Mouse (Mus musculus): ENCODE results near the gene Tubal3. TPM values are rescaled to one million over a fixed set of nuclear protein-coding genes. Genes with fewer than 3 reads are reported as not detected.
A peak's percentile ranks its signal among the peaks of the same experiment; 100 is the strongest.

Tubal3 gene
- polyA plus RNA-seq, 2 experiments, result 0.03 TPM; not detected in 1

GRCm38 (mm10) chr13:3877679-3878220 is 40.3 kb upstream of the Tubal3 start:
- Histone ChIP-seq H3K36me3 (ENCODE audit: control insufficient read depth, insufficient read depth, low read length) (peaks cover 17% of the 10 kb centered on the region), H3K27ac (replicated peaks; ENCODE audit: low read depth, low read length) (0 out of 2 replicates have a peak overlapping the region, but pooled peaks have one; percentile 15), H3K9me3 (ENCODE audit: control insufficient read depth, low read length) (no peaks in the 10 kb centered on the region), H3K4me2 (replicated peaks; ENCODE audit: low read depth, low read length, severe bottlenecking) (no peak overlapping the region), H3K27me3 (ENCODE audit: control insufficient read depth, insufficient read depth, low read length) (no peaks in the 10 kb centered on the region), H3K9ac (ENCODE audit: low read depth, low read length, severe bottlenecking) (no peak overlapping the region), H3K4me1 (ENCODE audit: control insufficient read depth, insufficient read depth, low read length) (peaks cover 2% of the 10 kb centered on the region; the same call in 1 of the 2 replicates), H3K4me3 (replicated peaks; ENCODE audit: low read length) (no peak overlapping the region)
- DNase-seq (ENCODE audit: low spot score) (no peak), ATAC-seq (ENCODE audit: low FRiP score, low read depth) (no peak)
- WGBS, result 49% methylated on average over 4 of the region's 4 CpGs
- no peak for TF ChIP-seq POLR2A (IDR thresholded peaks at IDR 0.05; ENCODE audit: borderline replicate concordance, extremely low read depth, insufficient read depth, insufficient read length)

DNA sequence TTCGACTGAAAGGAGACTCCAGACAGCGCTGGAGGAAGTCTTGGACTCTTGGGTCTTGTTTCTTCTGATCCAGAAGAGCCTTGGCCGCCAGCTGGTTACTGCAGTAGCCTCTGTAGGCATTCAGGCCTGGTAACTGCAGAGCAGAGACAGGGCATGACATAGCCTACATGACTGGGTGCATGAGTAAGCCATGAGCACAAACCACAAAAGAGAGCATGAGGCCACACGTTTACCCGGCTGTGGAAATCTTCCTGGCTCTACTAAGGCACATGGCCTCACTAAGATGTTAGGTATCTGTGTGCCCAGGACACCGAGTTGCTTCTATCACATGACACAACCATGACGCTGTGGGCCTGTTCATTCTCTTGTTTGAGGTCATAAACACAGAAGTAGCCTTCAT is 31.4 kb upstream of the Tubal3 start:
- H3K4me3 ChIP-seq (replicated peaks; ENCODE audit: low read length), result no peak overlapping the region
- H3K27ac ChIP-seq (replicated peaks; ENCODE audit: low read depth, low read length), result no peak overlapping the region
- peaks cover 70% of the 10 kb centered on the region for H3K36me3 ChIP-seq (ENCODE audit: control insufficient read depth, insufficient read depth, low read length)
- ATAC-seq (ENCODE audit: low FRiP score, low read depth) (no peak), DNase-seq (ENCODE audit: low spot score) (no peak)
- no peak overlapping the region for H3K9ac ChIP-seq (ENCODE audit: low read depth, low read length, severe bottlenecking)
- H3K4me2 ChIP-seq (replicated peaks; ENCODE audit: low read depth, low read length, severe bottlenecking), result no peak overlapping the region
- 96% methylated on average over 7 of the region's 7 CpGs for WGBS
- H3K27me3 ChIP-seq (ENCODE audit: control insufficient read depth, insufficient read depth, low read length), result no peaks in the 10 kb centered on the region
- H3K9me3 ChIP-seq (ENCODE audit: control insufficient read depth, low read length), result no peaks in the 10 kb centered on the region
- no peak for TF ChIP-seq POLR2A (IDR thresholded peaks at IDR 0.05; ENCODE audit: borderline replicate concordance, extremely low read depth, insufficient read depth, insufficient read length)
- H3K4me1 ChIP-seq (ENCODE audit: control insufficient read depth, insufficient read depth, low read length), result peaks cover 7% of the 10 kb centered on the region; the same call in 1 of the 2 replicates

GRCm38 (mm10) chr13:3889111-3889510 is 29.0 kb upstream of the Tubal3 start:
- Histone ChIP-seq H3K27ac (replicated peaks; ENCODE audit: low read depth, low read length) (no peak overlapping the region), H3K4me2 (replicated peaks; ENCODE audit: low read depth, low read length, severe bottlenecking) (0 out of 2 replicates have a peak overlapping the region, but pooled peaks have one; percentile 42), H3K4me3 (replicated peaks; ENCODE audit: low read length) (no peak overlapping the region), H3K36me3 (ENCODE audit: control insufficient read depth, insufficient read depth, low read length) (peaks cover 49% of the 10 kb centered on the region), H3K9ac (ENCODE audit: low read depth, low read length, severe bottlenecking) (no peak overlapping the region), H3K27me3 (ENCODE audit: control insufficient read depth, insufficient read depth, low read length) (no peaks in the 10 kb centered on the region), H3K4me1 (ENCODE audit: control insufficient read depth, insufficient read depth, low read length) (peaks cover 10% of the 10 kb centered on the region), H3K9me3 (ENCODE audit: control insufficient read depth, low read length) (no peaks in the 10 kb centered on the region)
- WGBS, result 90% methylated on average over 3 of the region's 3 CpGs
- no peak for TF ChIP-seq POLR2A (IDR thresholded peaks at IDR 0.05; ENCODE audit: borderline replicate concordance, extremely low read depth, insufficient read depth, insufficient read length)
- no peak for ATAC-seq (ENCODE audit: low FRiP score, low read depth)
- no peak for DNase-seq (ENCODE audit: low spot score)

DNA sequence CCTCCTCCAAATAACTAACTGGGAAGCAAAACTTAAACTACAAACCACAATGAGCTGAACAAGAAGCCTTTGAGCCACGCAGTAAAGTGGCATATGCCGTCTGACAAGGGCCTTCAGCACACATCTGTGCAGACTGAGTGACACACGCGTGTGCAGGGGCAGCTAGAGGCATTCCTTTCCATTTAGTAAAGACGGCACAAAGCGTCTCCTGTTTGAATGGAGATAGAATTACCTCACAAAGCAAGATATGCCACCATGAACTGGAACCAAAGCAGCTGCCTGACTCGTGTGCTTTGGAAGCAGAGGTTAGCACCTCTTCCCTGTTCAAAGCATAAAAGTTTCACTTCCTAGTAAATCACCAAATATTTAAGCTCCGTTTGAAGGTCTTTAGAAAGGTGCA is 28.0 kb upstream of the Tubal3 start:
- peak overlapping the region; percentile 31; the same call in 1 of the 2 replicates for H3K9ac ChIP-seq (ENCODE audit: low read depth, low read length, severe bottlenecking)
- no peaks in the 10 kb centered on the region for H3K9me3 ChIP-seq (ENCODE audit: control insufficient read depth, low read length)
- peak overlapping the region; percentile 42 for H3K4me2 ChIP-seq (replicated peaks; ENCODE audit: low read depth, low read length, severe bottlenecking)
- peak overlapping the region; percentile 71 for H3K4me3 ChIP-seq (replicated peaks; ENCODE audit: low read length)
- peaks cover 10% of the 10 kb centered on the region for H3K4me1 ChIP-seq (ENCODE audit: control insufficient read depth, insufficient read depth, low read length)
- no peaks in the 10 kb centered on the region for H3K27me3 ChIP-seq (ENCODE audit: control insufficient read depth, insufficient read depth, low read length)
- H3K27ac ChIP-seq (replicated peaks; ENCODE audit: low read depth, low read length), result peak overlapping the region; percentile 20; the same call in 1 of the 2 replicates
- H3K36me3 ChIP-seq (ENCODE audit: control insufficient read depth, insufficient read depth, low read length), result peaks cover 39% of the 10 kb centered on the region
- DNase-seq (ENCODE audit: low spot score) (peak; percentile 53), ATAC-seq (ENCODE audit: low FRiP score, low read depth) (peak; percentile 42)
- TF ChIP-seq POLR2A (IDR thresholded peaks at IDR 0.05; ENCODE audit: borderline replicate concordance, extremely low read depth, insufficient read depth, insufficient read length), result no peak
- WGBS, result 27% methylated on average over 8 of the region's 8 CpGs

DNA sequence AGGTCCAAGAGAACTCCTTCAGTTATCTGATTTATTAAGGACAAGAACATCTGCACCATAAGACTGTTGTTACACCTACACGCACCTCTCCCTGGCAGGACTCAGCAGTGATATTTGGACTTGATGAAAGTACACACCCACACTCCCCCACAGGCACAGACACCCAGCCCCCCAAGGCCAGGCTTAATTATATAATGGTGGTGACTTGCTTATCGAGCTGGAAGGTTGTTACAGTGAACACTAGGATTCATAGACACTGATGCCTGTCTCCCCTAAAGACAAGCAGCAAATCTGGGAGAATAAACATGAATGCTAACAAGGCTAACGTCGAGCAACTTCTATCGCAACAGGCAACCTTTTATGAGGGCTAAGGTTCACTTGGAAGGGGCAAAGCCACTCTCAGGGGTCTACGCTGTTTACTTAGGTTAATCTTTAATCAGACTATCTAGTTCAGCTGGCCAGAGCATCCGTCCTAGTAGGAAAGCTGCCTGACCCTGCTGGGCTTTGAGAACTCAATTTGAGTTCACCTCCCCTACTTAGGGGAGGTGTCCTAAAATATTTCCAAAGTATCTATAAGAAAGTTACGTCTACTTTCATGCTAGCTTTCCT is 26.5 kb upstream of the Tubal3 start:
- Histone ChIP-seq H3K9me3 (ENCODE audit: control insufficient read depth, low read length) (no peaks in the 10 kb centered on the region), H3K36me3 (ENCODE audit: control insufficient read depth, insufficient read depth, low read length) (peaks cover 25% of the 10 kb centered on the region), H3K9ac (ENCODE audit: low read depth, low read length, severe bottlenecking) (peak overlapping the region; percentile 83), H3K27ac (replicated peaks; ENCODE audit: low read depth, low read length) (0 out of 2 replicates have a peak overlapping the region, but pooled peaks have one; percentile 22), H3K4me3 (replicated peaks; ENCODE audit: low read length) (peak overlapping the region; percentile 71), H3K27me3 (ENCODE audit: control insufficient read depth, insufficient read depth, low read length) (no peaks in the 10 kb centered on the region), H3K4me1 (ENCODE audit: control insufficient read depth, insufficient read depth, low read length) (peaks cover 10% of the 10 kb centered on the region), H3K4me2 (replicated peaks; ENCODE audit: low read depth, low read length, severe bottlenecking) (peak overlapping the region; percentile 54)
- 19% methylated on average over 8 of the region's 8 CpGs for WGBS
- TF ChIP-seq POLR2A (IDR thresholded peaks at IDR 0.05; ENCODE audit: borderline replicate concordance, extremely low read depth, insufficient read depth, insufficient read length), result no peak
- DNase-seq (ENCODE audit: low spot score), result no peak
- no peak for ATAC-seq (ENCODE audit: low FRiP score, low read depth)

Measured in limb, embryonic 14.5 days (tissue).